ENCODE assay signal across 8 mouse cellular contexts in genomic region chrX:140456751-140457491, GRCm38 (mm10). TPM values are rescaled to one million over a fixed set of nuclear protein-coding genes. Genes with fewer than 3 reads are reported as not detected.
DNase-seq lines count a peak whose midpoint lies in the region; ATAC-seq lines count a peak whose summit lies in the region.

No protein-coding gene starts in this region.

- no peaks in the 10 kb centered on the region; the same call in 1 of the 2 replicates for H3K4me1 ChIP-seq in midbrain, embryonic 11.5 days (ENCODE audit: control insufficient read depth, insufficient read depth, low read length)

- peak overlapping the region; percentile 48 for H3K4me3 ChIP-seq in midbrain, embryonic 11.5 days (ENCODE audit: low read depth, low read length)

- no peak overlapping the region for H3K27ac ChIP-seq in midbrain, embryonic 11.5 days (ENCODE audit: low read depth, low read length)

- peaks cover 9% of the 10 kb centered on the region; the same call in 1 of the 2 replicates for H3K27me3 ChIP-seq in midbrain, embryonic 11.5 days (ENCODE audit: control insufficient read depth, insufficient read depth, low read length)

- DNase-seq in cerebellum, adult 8-10 months, result peak; percentile 18
- no peak for DNase-seq in cerebellum, adult 11 months
- peak; percentile 30 for DNase-seq in 3T3-L1 (ENCODE audit: low read depth, low spot score)
- peak; percentile 50 for DNase-seq in brain, adult 2 months (ENCODE audit: low read depth, low spot score)
- DNase-seq in layer of hippocampus, adult 9-11 months, result peak; percentile 8
- peak; percentile 93 for DNase-seq in midbrain, embryonic 11.5 days (ENCODE audit: low spot score, missing footprints)
- peak; percentile 6 for DNase-seq in telencephalon, adult 2 months (ENCODE audit: low read depth, low spot score)

- H3K9ac ChIP-seq in midbrain, embryonic 11.5 days (ENCODE audit: low read length), result peak overlapping the region; percentile 59

- 25% methylated on average over 39 of the region's 39 CpGs for WGBS in midbrain, embryonic 11.5 days

- ATAC-seq in granulocyte monocyte progenitor cell, adult 5-6 weeks (replicated peaks; ENCODE audit: poor library complexity, severe bottlenecking), result peak; percentile 38
- ATAC-seq in midbrain, embryonic 11.5 days (ENCODE audit: low FRiP score), result peak; percentile 70

- H3K36me3 ChIP-seq in midbrain, embryonic 11.5 days (ENCODE audit: control insufficient read depth, insufficient read depth, low read length), result no peaks in the 10 kb centered on the region

- H3K4me2 ChIP-seq in midbrain, embryonic 11.5 days, result peak overlapping the region; percentile 57

- H3K9me3 ChIP-seq in midbrain, embryonic 11.5 days (ENCODE audit: control insufficient read depth, low read length), result no peaks in the 10 kb centered on the region

RNA-seq across cellular contexts. Expression of gene Prps1, which starts 0.5 kb away (rescaled TPM):
- total RNA-seq in granulocyte monocyte progenitor cell, adult 5-6 weeks (2014; fragmentation: Nextera tagmentation), result 63.6 and 69.8 TPM in 2 replicates
- total RNA-seq in granulocyte monocyte progenitor cell, adult 5-6 weeks (2017), result 56.4 and 78.2 TPM in 2 replicates
- 83.0 and 92.2 TPM in 2 replicates for polyA plus RNA-seq in midbrain, embryonic 11.5 days (2014; fragmentation: Nextera tagmentation; extraction: Ambion mirVana)
